Mouse (Mus musculus) hindbrain, embryonic 11.5 days (tissue): ENCODE results near the gene Pgls. TPM values are rescaled to one million over a fixed set of nuclear protein-coding genes. Genes with fewer than 3 reads are reported as not detected.

ENCODE experiments used
- ATAC-seq: fragments of 200-750 bp; cut with Nextera tagmentation; 2 replicates; pipeline ENCODE4 v1.8.0; 2017; ENCODE audit warnings: mild to moderate bottlenecking, moderate TSS enrichment, moderate library complexity; ENCODE audit not compliant: low FRiP score
- DNase-seq: peaks from one replicate; pipeline ENCODE4 v3.0.0-alpha.2; 2015; ENCODE audit warnings: low spot score
- H3K27ac ChIP-seq: fragments of 300-500 bp; sonication (generic); 2 replicates; pipeline ENCODE4 v1.5.1; 2014; ENCODE audit warnings: mild to moderate bottlenecking, low read depth, low read length
- H3K27me3 ChIP-seq: fragments of 300-500 bp; sonication (generic); 2 replicates; pipeline ENCODE4 v1.6.1; 2014; ENCODE audit warnings: mild to moderate bottlenecking, low read length, moderate library complexity, mixed read lengths; ENCODE audit not compliant: control insufficient read depth, insufficient read depth
- H3K36me3 ChIP-seq: fragments of 300-500 bp; sonication (generic); 2 replicates; pipeline ENCODE4 v1.6.1; 2014; ENCODE audit warnings: mild to moderate bottlenecking, low read length, moderate library complexity, mixed read lengths; ENCODE audit not compliant: control insufficient read depth, insufficient read depth
- H3K4me1 ChIP-seq: fragments of 300-500 bp; sonication (generic); replicated peaks from 2 replicates; pipeline ENCODE4 v1.6.1; 2014; ENCODE audit warnings: low read length, mixed read lengths; ENCODE audit not compliant: control insufficient read depth, insufficient read depth
- H3K4me2 ChIP-seq: fragments of 300-500 bp; sonication (generic); replicated peaks from 2 replicates; pipeline ENCODE4 v1.6.1; 2014; ENCODE audit warnings: mild to moderate bottlenecking, low read depth, low read length
- H3K4me3 ChIP-seq: fragments of 300-500 bp; sonication (generic); 2 replicates; pipeline ENCODE4 v1.5.1; 2014; ENCODE audit warnings: low read depth, low read length
- H3K9ac ChIP-seq: fragments of 300-500 bp; sonication (generic); 2 replicates; pipeline ENCODE4 v1.6.1; 2014; ENCODE audit warnings: low read depth, low read length
- H3K9me3 ChIP-seq: fragments of 300-500 bp; sonication (generic); 2 replicates; pipeline ENCODE4 v1.6.1; 2016; ENCODE audit warnings: low read length; ENCODE audit not compliant: control insufficient read depth
- WGBS: fragments of 180-500 bp; shearing (Covaris S2); extraction: QIAGEN DNeasy Blood & Tissue Kit; methylation state at CpG from one replicate; pipeline ENCODE4 v1.1.7; 2014; 5-methylcytosine and 5-hydroxymethylcytosine counted together
- polyA plus RNA-seq: library from polyadenylated mRNA; unstranded; fragments of >200 nt; fragmentation: Nextera tagmentation; extraction: Ambion mirVana; gene quantifications from 2 replicates; pipeline ENCODE4 v1.2.1, GENCODE M21; 2014

The Pgls gene
- 228 TPM in 2 replicates for polyA plus RNA-seq

DNA sequence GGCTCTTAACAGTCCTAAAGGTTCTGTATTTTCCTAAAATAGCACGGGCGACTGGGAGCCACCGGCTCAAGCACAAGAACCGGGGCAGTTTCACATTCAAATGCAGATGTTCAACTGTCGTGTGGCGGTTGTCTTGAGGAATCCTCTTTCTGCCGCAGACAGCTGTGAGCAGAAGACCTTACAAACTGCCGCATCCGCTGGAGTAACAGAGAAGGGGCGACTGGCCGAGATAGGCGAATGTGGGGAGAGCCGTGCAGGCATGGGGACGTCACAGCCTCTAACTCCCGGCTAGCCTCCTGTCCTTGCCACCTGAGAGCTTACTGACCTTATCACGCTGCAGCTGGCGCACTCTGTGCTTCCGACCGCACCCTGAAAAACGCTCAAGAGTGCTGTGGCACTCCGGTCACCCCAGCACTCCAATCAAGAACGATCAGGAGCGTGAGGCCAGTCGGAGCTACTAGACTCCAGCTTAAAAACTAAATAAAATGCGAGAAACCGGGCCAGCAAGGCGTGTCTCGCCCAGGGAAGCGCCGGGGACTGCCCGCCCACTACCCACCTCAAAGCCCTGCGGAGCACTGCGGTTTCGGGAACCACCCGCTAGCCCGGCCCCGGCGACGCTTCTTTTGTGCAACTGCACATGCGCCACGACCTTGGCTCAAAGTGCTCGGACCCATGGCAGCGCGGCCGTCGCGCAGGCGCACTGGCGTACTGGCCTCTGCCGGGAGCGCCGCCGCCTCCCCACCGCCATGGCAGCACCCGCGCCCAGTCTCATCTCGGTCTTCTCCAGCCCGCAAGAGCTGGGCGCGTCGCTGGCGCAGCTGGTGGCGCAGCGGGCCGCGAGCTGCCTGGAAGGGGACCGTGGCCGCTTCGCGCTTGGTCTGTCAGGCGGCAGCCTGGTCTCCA, at the start of gene Pgls:
Pgls (plus strand) TSS at position 706 of the 903 bp plus-strand sequence.
- under 1% methylated on average over 63 of the region's 71 CpGs for WGBS
- peak within 1 kb of the TSS; percentile 98 for H3K27ac ChIP-seq
- H3K4me3 ChIP-seq, result peak within 1 kb of the TSS; percentile 89
- H3K9me3 ChIP-seq, result no peaks in the 10 kb centered on the region
- DNase-seq (peak; percentile 98), ATAC-seq (peak; percentile 87)
- H3K36me3 ChIP-seq, result no peaks in the 10 kb centered on the region
- peak within 1 kb of the TSS; percentile 93 for H3K9ac ChIP-seq
- peak within 1 kb of the TSS; percentile 93 for H3K4me2 ChIP-seq
- peaks cover 13% of the 10 kb centered on the region for H3K4me1 ChIP-seq
- H3K27me3 ChIP-seq, result no peaks in the 10 kb centered on the region

DNA sequence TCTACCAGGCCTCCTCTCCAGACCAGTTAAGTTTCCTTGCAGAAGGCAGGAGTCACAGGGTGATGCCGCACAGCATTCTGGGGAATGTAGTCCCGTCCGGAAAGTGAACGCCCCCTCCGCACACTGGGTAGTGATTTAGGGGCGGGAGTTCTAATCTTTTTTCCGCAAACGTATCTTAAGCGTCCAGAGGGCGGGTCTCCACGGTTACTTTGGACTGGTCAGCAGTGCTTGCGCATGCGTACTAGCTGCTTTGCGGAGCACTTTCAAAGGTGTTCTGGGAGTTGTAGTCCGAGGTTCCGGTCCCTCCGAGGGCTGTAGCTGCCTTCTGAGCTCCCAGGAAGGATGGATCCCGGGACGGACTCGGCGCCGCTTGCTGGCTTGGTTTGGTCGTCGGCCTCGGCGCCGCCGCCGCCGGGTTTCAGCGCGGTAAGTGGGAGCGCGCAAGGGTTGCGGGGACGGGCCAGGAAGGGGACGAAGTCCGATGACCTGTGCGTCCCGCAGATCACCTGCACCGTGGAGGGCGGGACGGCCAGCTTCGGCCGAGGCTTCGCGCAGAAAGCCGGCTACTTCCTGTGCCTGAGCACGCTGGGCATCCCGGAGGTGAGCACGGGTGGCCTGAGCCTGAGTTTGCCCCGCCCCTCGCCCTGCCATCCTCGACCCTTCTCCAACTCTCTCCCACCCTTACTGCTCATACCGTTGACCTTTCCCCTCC, 49.2 kb upstream of the Pgls start, which contains the start of gene Mvb12a:
Mvb12a (plus strand) TSS at position 291 of the 712 bp plus-strand sequence.
- Histone ChIP-seq H3K4me1 (0 out of 2 replicates have a peak, but pooled peaks cover 2% of the 10 kb centered on the region), H3K27me3 (no peaks in the 10 kb centered on the region), H3K4me2 (peak within 1 kb of the TSS; percentile 88), H3K9ac (peak within 1 kb of the TSS; percentile 64), H3K9me3 (no peaks in the 10 kb centered on the region), H3K27ac (peak within 1 kb of the TSS; percentile 48), H3K4me3 (peak within 1 kb of the TSS; percentile 71), H3K36me3 (0 out of 2 replicates have a peak, but pooled peaks cover 6% of the 10 kb centered on the region)
- under 1% methylated on average over 55 of the region's 55 CpGs for WGBS
- peak; percentile 98 for ATAC-seq
- peak; percentile 98 for DNase-seq

DNA sequence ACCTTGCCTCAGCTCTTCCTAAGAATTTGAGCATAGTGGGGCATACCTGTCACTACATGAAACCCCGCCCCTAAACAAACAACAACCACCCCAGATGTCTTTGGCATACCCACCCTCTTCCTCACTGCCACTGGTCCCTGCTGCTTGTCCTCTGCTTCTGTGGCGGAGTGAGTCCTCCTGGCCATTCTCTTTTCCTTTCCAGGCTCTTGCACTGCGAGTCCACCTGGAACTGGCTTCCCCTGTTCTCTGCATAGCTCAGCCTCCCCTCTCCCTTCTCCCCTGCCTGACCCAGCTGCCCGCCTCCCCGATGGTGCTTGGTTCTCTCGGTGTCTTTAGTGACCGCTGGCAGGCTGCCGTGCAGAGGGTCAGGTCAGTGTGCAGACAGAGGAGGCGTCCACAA, 48.2 kb upstream of the Pgls start:
- DNase-seq (no peak), ATAC-seq (no peak)
- 94% methylated on average over 9 of the region's 9 CpGs for WGBS
- Histone ChIP-seq H3K4me1 (0 out of 2 replicates have a peak, but pooled peaks cover 2% of the 10 kb centered on the region), H3K36me3 (0 out of 2 replicates have a peak, but pooled peaks cover 6% of the 10 kb centered on the region), H3K27ac (no peak overlapping the region), H3K27me3 (no peaks in the 10 kb centered on the region), H3K4me2 (peak overlapping the region; percentile 88), H3K4me3 (peak overlapping the region; percentile 71; the same call in 1 of the 2 replicates), H3K9me3 (no peaks in the 10 kb centered on the region), H3K9ac (no peak overlapping the region; the same call in 1 of the 2 replicates)

DNA sequence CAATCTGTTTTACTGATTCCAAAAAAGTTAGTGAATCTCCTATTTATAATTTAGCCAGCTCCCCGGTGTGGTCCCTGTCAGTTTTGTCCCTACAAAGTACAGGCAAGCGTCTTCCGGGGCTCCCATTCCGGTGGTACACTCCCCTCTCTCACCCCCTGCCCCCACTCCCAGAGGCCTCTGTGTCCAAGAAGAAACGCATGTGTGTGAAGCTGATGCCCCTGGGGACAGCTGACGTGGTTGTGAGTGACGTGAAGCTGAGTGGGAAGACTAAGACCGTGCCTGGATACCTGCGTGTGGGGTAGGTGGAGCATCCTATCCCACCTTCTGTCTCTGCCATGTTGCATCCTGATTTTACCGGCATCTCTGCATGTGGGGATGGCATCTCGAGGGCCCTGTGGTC, 46.9 kb upstream of the Pgls start:
- no peak overlapping the region for H3K4me2 ChIP-seq
- H3K4me3 ChIP-seq, result no peak overlapping the region
- DNase-seq, result no peak
- H3K4me1 ChIP-seq, result 0 out of 2 replicates have a peak, but pooled peaks cover 2% of the 10 kb centered on the region
- 90% methylated on average over 11 of the region's 11 CpGs for WGBS
- H3K36me3 ChIP-seq, result 0 out of 2 replicates have a peak, but pooled peaks cover 6% of the 10 kb centered on the region
- no peak overlapping the region for H3K9ac ChIP-seq
- no peak overlapping the region for H3K27ac ChIP-seq
- H3K27me3 ChIP-seq, result no peaks in the 10 kb centered on the region
- no peaks in the 10 kb centered on the region for H3K9me3 ChIP-seq
- no peak for ATAC-seq

DNA sequence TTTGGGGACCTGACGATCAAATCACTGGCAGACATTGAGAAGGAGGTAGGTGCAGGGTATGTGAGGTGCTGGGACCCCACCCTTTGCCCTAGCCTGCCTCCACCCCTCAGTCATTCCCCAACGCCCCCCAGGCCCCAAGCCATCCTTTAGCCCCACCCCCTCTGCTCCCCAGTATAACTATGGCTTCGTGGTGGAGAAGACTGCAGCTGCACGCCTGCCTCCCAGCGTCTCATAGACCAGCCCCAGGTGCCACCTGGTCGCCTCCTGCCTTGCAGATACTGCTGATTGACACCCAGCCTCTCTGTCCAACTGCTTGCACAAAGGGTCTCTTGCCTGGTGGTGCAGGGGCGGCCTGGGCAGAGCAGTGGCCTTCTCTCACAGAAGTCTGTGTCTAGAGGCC, 44.4 kb upstream of the Pgls start:
- DNase-seq (no peak), ATAC-seq (no peak)
- H3K4me2 ChIP-seq, result no peak overlapping the region
- no peak overlapping the region for H3K4me3 ChIP-seq
- 0 out of 2 replicates have a peak, but pooled peaks cover 2% of the 10 kb centered on the region for H3K4me1 ChIP-seq
- H3K36me3 ChIP-seq, result 0 out of 2 replicates have a peak, but pooled peaks cover 6% of the 10 kb centered on the region
- no peak overlapping the region for H3K27ac ChIP-seq
- WGBS, result 87% methylated on average over 7 of the region's 7 CpGs
- H3K9me3 ChIP-seq, result no peaks in the 10 kb centered on the region
- H3K27me3 ChIP-seq, result no peaks in the 10 kb centered on the region
- H3K9ac ChIP-seq, result no peak overlapping the region

DNA sequence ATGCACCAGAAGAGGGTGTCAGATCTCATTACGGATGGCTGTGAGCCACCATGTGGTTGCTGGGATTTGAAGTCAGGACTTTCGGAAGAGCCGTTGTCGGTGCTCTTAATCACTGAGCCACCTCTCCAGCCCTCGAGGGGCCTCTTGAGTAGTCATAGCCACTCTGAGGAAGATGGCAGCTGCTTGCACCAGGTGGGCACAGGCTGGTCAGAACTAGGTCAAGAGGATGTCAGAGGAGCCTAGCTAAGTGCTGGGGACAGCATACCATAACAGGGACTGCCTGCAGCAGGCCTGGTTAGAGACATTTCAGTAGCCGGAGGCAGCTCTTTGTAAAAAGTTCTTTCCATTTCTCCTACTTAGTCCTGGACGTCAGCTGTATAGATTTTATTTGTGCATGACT, 41.2 kb upstream of the Pgls start:
- DNase-seq (no peak), ATAC-seq (no peak)
- no peak overlapping the region for H3K4me3 ChIP-seq
- H3K9ac ChIP-seq, result no peak overlapping the region
- H3K27ac ChIP-seq, result no peak overlapping the region
- no peak overlapping the region for H3K4me2 ChIP-seq
- 75% methylated on average over 7 of the region's 7 CpGs for WGBS
- H3K27me3 ChIP-seq, result peaks cover 6% of the 10 kb centered on the region
- no peaks in the 10 kb centered on the region for H3K9me3 ChIP-seq
- 0 out of 2 replicates have a peak, but pooled peaks cover 6% of the 10 kb centered on the region for H3K36me3 ChIP-seq
- H3K4me1 ChIP-seq, result no peaks in the 10 kb centered on the region

DNA sequence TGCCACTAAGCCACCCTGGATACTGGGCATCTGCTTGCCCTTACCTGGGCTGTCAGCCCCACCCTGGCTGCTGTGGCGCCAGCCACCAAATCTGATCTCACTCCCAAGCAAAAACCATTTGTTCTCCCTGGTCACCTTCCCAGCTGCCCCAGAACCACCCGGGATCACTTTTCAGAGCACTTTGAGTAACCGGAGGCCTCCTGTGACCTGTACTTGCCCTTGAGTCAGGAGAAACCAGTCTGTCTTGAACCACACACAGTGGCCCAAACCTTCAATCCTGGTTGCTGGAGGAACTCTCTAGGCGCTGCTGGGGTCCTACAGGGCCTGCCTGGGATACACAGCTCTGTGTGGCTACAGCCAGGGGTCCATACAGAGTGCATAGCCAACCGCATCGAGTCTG, 39.2 kb upstream of the Pgls start:
- no peak for DNase-seq
- Histone ChIP-seq H3K9me3 (no peaks in the 10 kb centered on the region), H3K27ac (no peak overlapping the region), H3K9ac (no peak overlapping the region), H3K36me3 (no peaks in the 10 kb centered on the region), H3K4me2 (no peak overlapping the region), H3K4me1 (no peaks in the 10 kb centered on the region), H3K4me3 (no peak overlapping the region), H3K27me3 (peaks cover 24% of the 10 kb centered on the region)
- ATAC-seq, result no peak
- WGBS, result 69% methylated on average over 6 of the region's 6 CpGs

DNA sequence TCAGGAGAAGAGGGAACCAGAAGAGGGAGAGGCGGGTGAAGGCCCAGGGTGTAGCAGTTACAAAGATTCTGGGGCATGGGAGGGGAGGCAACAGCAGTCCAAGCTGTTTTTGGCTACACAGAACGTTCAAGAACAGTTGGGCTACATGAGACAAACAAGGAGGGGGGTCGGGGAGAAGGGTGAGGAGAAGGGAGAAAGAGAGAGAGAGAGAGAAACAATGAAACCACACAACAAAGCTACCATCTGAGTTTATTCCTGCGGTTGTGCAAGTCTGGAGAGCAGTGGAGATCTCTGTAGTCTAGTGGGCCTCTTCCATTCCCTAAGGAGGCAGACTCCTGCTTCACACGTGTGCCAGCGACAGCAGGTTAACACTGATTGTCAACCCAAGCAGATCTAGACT, 38.0 kb upstream of the Pgls start:
- ATAC-seq (no peak), DNase-seq (no peak)
- H3K4me2 ChIP-seq, result no peak overlapping the region
- H3K36me3 ChIP-seq, result no peaks in the 10 kb centered on the region
- no peaks in the 10 kb centered on the region for H3K9me3 ChIP-seq
- no peak overlapping the region for H3K9ac ChIP-seq
- 80% methylated on average over 6 of the region's 6 CpGs for WGBS
- peaks cover 36% of the 10 kb centered on the region for H3K27me3 ChIP-seq
- H3K4me3 ChIP-seq, result no peak overlapping the region
- no peaks in the 10 kb centered on the region; the same call in 1 of the 2 replicates for H3K4me1 ChIP-seq
- H3K27ac ChIP-seq, result no peak overlapping the region
